Mouse (Mus musculus) heart, embryonic 14.5 days (tissue): Measurements from ENCODE around the gene Slc30a10. TPM values are rescaled to one million over a fixed set of nuclear protein-coding genes. Genes with fewer than 3 reads are reported as not detected.

Experiments
- ATAC-seq: fragments of 200-750 bp; cut with Nextera tagmentation; 2 replicates; pipeline ENCODE4 v1.8.0; 2017; ENCODE audit warnings: low read depth, moderate TSS enrichment; ENCODE audit not compliant: insufficient number of reproducible peaks, insufficient read depth, low FRiP score
- H3K27ac ChIP-seq, 2 experiments: fragments of 200-500 bp in 1 of 2; fragments of 300-500 bp in 1 of 2; sonication (generic) in 1 of 2; replicated peaks in 1 of 2; 2 replicates each; pipeline ENCODE4 v1.5.1; 2012 to 2014; ENCODE audit warnings: low read depth in 2 of 2, low read length in 2 of 2, control low read depth in 1 of 2, mild to moderate bottlenecking in 1 of 2, mixed read lengths in 1 of 2; ENCODE audit not compliant: control insufficient read depth in 1 of 2, insufficient read depth in 1 of 2
- H3K27me3 ChIP-seq: fragments of 300-500 bp; sonication (generic); 2 replicates; pipeline ENCODE4 v1.6.1; 2014; ENCODE audit warnings: mild to moderate bottlenecking, low read length, control low read depth; ENCODE audit not compliant: control insufficient read depth, insufficient read depth
- H3K36me3 ChIP-seq: fragments of 300-500 bp; sonication (generic); 2 replicates; pipeline ENCODE4 v1.6.1; 2014; ENCODE audit warnings: mild to moderate bottlenecking, control low read depth, low read length, mixed read lengths; ENCODE audit not compliant: control insufficient read depth, insufficient read depth
- H3K4me1 ChIP-seq, 2 experiments: fragments of 200-500 bp in 1 of 2; fragments of 300-500 bp in 1 of 2; sonication (generic) in 1 of 2; 2 replicates each; pipeline ENCODE4 v1.6.1; 2012 to 2014; ENCODE audit warnings: low read length in 2 of 2, control low read depth in 1 of 2, mixed read lengths in 1 of 2; ENCODE audit not compliant: control insufficient read depth in 2 of 2, insufficient read depth in 2 of 2
- H3K4me2 ChIP-seq: fragments of 300-500 bp; sonication (generic); 2 replicates; pipeline ENCODE4 v1.6.1; 2014; ENCODE audit warnings: mild to moderate bottlenecking, low read length
- H3K4me3 ChIP-seq, 2 experiments: fragments of 200-500 bp in 1 of 2; fragments of 300-500 bp in 1 of 2; sonication (generic) in 1 of 2; 2 replicates each; pipeline ENCODE4 v1.5.1; 2012 to 2014; ENCODE audit warnings: low read length in 2 of 2, mild to moderate bottlenecking in 2 of 2, control low read depth in 1 of 2, low read depth in 1 of 2, moderate library complexity in 1 of 2; ENCODE audit not compliant: control insufficient read depth in 1 of 2, insufficient read depth in 1 of 2
- H3K9ac ChIP-seq: fragments of 300-500 bp; sonication (generic); 2 replicates; pipeline ENCODE4 v1.6.1; 2014; ENCODE audit warnings: mild to moderate bottlenecking, low read length
- H3K9me3 ChIP-seq: fragments of 300-500 bp; sonication (generic); 2 replicates; pipeline ENCODE4 v1.6.1; 2016; ENCODE audit warnings: low read length, control low read depth; ENCODE audit not compliant: control insufficient read depth
- WGBS: fragments of 180-500 bp; shearing (Covaris S2); extraction: QIAGEN DNeasy Blood & Tissue Kit; methylation state at CpG from one replicate; pipeline ENCODE4 v1.1.7; 2014; 5-methylcytosine and 5-hydroxymethylcytosine counted together
- polyA plus RNA-seq: library from polyadenylated mRNA; unstranded; fragments of >200 nt; fragmentation: Nextera tagmentation; extraction: Ambion mirVana; gene quantifications from 2 replicates; pipeline ENCODE4 v1.2.1, GENCODE M21; 2014

Gene Slc30a10
- polyA plus RNA-seq, 1 experiment from 2014 or later = 0.08 TPM

DNA sequence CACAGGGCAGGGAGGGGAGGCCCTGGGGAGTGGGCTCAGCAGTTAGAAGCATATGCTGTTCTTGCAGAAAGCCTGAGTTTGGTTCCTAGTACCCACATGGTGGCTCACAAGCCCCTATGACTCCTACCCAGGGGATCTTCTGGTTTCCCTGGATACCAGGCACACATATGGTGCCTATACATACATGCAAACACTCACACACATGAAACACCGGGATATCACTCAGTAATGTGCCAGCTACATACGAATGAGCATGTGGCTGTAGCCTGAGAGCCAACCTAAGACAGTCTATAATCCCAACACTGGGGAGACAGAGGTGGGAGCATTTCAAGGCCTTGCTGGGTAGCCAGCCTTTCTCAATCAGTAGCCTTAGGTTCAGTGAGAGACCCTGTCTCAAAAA lies 28.1 kb downstream of the Slc30a10 start:
- H3K27ac ChIP-seq = no peak overlapping the region
- H3K27me3 ChIP-seq = no peaks in the 10 kb centered on the region
- H3K4me3 ChIP-seq = no peak overlapping the region
- no peak for ATAC-seq
- H3K9me3 ChIP-seq = no peaks in the 10 kb centered on the region
- 90% methylated on average over 2 of the region's 2 CpGs for WGBS
- no peak overlapping the region for H3K9ac ChIP-seq
- H3K4me1 ChIP-seq = no peaks in the 10 kb centered on the region
- no peaks in the 10 kb centered on the region for H3K36me3 ChIP-seq
- no peak overlapping the region for H3K4me2 ChIP-seq

DNA sequence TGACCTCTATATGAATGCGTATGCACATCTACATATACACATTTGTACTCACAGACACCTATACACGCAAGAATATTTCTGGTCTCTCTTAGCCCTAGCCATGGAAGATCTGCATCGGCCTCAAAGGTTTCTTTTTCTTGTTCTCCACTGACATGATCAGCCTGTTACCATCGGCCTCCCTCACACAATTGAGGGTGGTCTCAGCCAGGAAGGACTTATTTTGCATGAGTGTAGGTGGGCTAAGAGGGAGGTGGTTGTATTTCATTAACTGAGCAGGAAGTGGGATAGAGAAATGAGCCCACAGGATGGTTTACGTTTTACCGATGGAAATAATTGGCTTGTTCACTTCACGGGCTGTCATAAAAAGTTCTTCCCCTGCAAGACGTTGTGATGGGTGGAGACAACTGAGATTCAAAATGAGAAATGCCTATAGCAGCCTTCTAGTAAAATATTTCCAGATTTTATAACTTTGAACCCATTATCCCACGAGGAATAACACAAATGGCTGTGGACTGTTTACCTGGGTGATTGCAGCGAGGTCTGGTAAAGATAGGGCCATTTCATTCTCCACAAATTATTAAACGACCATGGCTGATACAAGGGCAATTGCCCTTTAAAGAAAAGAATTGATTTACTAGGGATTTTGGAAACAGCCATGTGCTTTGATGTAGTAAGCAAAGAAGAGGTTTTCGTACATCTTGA lies 28.9 kb downstream of the Slc30a10 start:
- no peak overlapping the region for H3K4me3 ChIP-seq
- no peaks in the 10 kb centered on the region for H3K36me3 ChIP-seq
- H3K9ac ChIP-seq = no peak overlapping the region
- H3K4me1 ChIP-seq = no peaks in the 10 kb centered on the region
- no peak for ATAC-seq
- H3K27me3 ChIP-seq = no peaks in the 10 kb centered on the region
- H3K27ac ChIP-seq = no peak overlapping the region
- H3K4me2 ChIP-seq = no peak overlapping the region
- whole genome bisulfite sequencing = 83% methylated on average over 12 of the region's 12 CpGs
- no peaks in the 10 kb centered on the region for H3K9me3 ChIP-seq

DNA sequence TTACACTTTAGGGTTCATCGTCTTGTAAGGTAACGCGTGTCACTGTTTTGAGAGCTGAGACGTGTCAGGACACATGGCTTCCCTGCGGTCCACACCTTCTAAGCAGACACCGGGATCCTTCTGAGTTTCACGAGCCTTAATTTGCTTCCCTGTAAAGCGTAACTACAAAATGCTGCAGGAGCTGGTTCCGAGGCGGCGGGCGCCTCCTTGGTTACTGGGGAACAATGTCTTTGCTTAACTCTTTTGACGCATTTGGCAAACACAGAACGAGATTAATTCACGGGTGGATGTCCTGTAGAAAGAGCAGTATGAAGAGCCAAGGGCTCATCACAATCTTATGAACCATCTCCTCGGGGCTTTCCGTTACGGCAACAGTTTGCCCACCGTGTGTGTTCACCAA lies 29.6 kb downstream of the Slc30a10 start:
- 70% methylated on average over 19 of the region's 19 CpGs for WGBS
- Histone ChIP-seq H3K36me3 (no peaks in the 10 kb centered on the region), H3K27ac (no peak overlapping the region), H3K4me3 (no peak overlapping the region), H3K4me1 (no peaks in the 10 kb centered on the region), H3K4me2 (no peak overlapping the region), H3K9me3 (no peaks in the 10 kb centered on the region), H3K27me3 (no peaks in the 10 kb centered on the region), H3K9ac (no peak overlapping the region)
- ATAC-seq = no peak

DNA sequence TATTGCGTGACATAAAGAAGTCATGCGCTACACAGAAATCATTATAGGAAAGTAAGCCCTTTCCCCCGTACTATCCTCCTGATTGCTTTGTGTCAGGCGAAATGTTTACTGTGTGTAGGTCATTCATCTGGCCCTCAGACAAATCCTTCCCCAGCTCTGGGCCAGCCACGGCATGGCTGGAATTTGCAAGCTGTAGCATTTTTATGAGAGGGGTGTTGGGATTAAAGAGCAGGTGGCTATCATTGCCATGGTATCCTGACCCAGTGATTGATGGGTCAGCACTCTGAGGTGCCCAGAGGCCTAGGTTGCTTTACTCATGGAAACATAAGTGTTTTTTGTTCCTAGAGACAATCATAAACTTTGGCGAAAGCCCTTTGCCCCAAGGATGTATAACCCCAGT lies 35.2 kb downstream of the Slc30a10 start:
- Histone ChIP-seq H3K9ac (no peak overlapping the region), H3K4me2 (no peak overlapping the region), H3K4me3 (no peak overlapping the region), H3K27me3 (no peaks in the 10 kb centered on the region), H3K4me1 (no peaks in the 10 kb centered on the region), H3K36me3 (no peaks in the 10 kb centered on the region), H3K27ac (no peak overlapping the region), H3K9me3 (no peaks in the 10 kb centered on the region)
- 76% methylated on average over 6 of the region's 6 CpGs for WGBS
- ATAC-seq = no peak

DNA sequence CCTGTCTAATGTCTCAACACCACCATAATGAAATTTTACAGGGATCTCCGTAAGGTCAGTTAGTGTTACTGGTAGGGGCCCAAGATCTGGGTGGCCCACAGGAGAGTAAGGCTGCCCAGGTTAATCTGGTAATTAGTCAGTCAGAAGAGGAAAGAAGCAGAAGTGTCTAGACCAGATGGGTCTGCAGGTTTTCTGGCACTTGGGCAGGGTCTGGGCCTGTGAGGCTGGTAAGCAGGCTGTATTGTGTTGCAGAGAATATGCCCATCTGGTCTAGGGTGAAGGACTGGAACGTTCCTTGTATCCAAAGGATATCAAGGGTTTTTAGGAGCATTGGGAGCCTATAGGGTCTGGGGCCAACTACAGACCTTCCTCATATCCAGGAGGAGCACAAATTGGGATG lies 36.0 kb downstream of the Slc30a10 start:
- ATAC-seq = no peak
- Histone ChIP-seq H3K9me3 (no peaks in the 10 kb centered on the region), H3K27me3 (no peaks in the 10 kb centered on the region), H3K4me2 (no peak overlapping the region), H3K9ac (no peak overlapping the region), H3K36me3 (no peaks in the 10 kb centered on the region), H3K4me3 (no peak overlapping the region), H3K4me1 (no peaks in the 10 kb centered on the region), H3K27ac (no peak overlapping the region)
- WGBS = 79% methylated on average over 2 of the region's 2 CpGs

DNA sequence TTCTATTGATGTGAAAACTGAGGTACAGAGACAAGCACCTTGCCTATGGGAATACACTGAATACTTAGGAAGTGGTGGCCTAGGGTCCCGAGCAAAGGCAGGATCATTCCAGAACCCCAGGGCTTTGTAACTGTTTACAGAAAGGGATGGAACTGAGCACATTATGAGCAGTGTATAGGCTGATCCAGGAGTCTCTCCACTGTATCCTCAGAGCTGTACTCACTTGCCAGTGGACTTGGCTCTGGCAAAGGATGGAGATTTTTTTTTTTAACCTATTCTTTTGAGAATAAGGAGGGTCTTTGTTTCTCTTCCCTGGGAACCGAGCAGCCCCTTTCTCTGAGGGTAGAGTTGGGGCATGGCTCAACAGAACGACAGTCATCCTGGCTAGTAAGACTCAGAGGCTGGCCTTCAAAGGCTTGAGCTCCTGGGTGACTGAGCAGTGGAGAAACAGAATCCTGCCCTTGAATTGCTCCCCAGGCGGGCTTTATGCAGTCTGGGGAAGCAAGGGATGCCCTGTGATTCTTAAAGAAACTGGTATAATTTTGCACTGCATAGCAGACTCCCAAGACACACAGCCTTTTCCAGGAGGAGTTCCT lies 38.9 kb downstream of the Slc30a10 start:
- no peaks in the 10 kb centered on the region for H3K36me3 ChIP-seq
- H3K9me3 ChIP-seq = no peaks in the 10 kb centered on the region
- 62% methylated on average over 4 of the region's 4 CpGs for WGBS
- ATAC-seq = no peak
- H3K4me1 ChIP-seq = no peaks in the 10 kb centered on the region
- no peak overlapping the region for H3K4me3 ChIP-seq
- H3K4me2 ChIP-seq = no peak overlapping the region
- H3K9ac ChIP-seq = no peak overlapping the region
- H3K27me3 ChIP-seq = no peaks in the 10 kb centered on the region
- H3K27ac ChIP-seq = no peak overlapping the region

DNA sequence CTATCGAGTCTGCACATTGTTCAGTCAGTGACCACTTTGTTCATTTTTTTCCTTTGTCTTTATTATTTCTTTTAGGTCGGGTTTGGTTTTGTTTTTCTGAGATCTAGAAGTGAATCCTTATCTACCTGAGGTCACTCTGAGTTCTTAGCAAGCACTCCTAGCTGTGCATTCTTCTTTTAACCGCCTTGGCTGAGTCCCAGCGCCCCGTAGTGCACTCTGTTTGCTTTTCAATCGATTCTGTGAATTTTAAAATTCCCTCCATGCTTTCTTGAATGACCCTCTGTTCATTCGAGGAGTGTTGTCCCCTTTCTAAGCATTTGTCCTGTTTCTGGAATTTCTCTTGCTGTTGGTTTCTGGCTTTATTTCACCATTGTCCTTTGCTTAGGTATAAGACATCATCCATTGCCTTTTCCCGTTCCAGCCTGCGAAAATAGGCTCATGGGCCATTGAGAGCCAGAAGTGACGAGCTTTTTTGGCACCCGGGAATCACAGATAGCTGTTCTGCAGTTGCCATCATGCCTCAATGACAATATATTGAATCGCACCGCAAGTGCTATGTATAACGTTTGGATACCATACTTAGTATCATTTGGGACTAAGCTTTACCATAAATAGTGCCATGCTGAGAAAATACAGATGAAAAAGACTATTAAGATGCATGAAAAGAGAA lies 42.3 kb downstream of the Slc30a10 start:
- no peak for ATAC-seq
- 69% methylated on average over 14 of the region's 14 CpGs for WGBS

More for the DNA sequence above, 42.3 kb downstream of the Slc30a10 start:
- Histone ChIP-seq H3K4me1 (no peaks in the 10 kb centered on the region), H3K4me3 (no peak overlapping the region), H3K36me3 (no peaks in the 10 kb centered on the region), H3K9ac (no peak overlapping the region), H3K9me3 (no peaks in the 10 kb centered on the region), H3K27ac (no peak overlapping the region), H3K4me2 (no peak overlapping the region), H3K27me3 (no peaks in the 10 kb centered on the region)
